Mouse (Mus musculus) cortical plate, adult 2 months (tissue): ENCODE measurements around the gene Lnx1.

ENCODE experiments used
- CTCF ChIP-seq: fragments of 200-500 bp; IDR thresholded peaks from 2 replicates; pipeline ENCODE4 v1.5.1; 2011; ENCODE audit warnings: mild to moderate bottlenecking, control low read depth, low read length; ENCODE audit not compliant: insufficient read depth; ENCODE audit errors: extremely low read depth
- POLR2A ChIP-seq: fragments of 200-500 bp; IDR thresholded peaks from 2 replicates; pipeline ENCODE4 v1.6.1; 2011; ENCODE audit warnings: mild to moderate bottlenecking, low read length, control low read depth; ENCODE audit not compliant: insufficient read depth; ENCODE audit errors: extremely low read depth

DNA sequence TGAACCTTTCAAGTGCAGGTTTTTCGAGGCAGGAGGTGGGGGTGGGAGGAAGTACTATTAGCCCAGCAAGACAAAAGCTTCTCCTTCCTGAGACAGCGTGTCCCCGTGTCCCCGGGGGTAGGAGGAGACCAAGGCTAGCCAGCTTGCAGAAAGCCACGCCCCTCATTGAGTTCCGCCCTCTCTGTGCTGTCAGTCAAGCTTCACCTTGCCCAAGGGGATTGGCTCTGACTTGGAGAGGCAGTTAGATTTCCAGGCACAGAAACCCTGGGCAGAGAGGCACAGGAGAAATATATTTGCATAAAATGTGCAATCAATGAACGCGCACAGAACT is 1.7 kb upstream of the Lnx1 start:
- TF ChIP-seq POLR2A: no peak
- TF ChIP-seq CTCF: no peak
